Mouse (Mus musculus) E14TG2a.4 (cell line): Measurements from ENCODE around the gene Bace1.

Source experiments
- CTCF ChIP-seq: conservative IDR thresholded peaks from 2 replicates; pipeline ENCODE4 v1.5.1; 2014; ENCODE audit warnings: low read length
- NANOG ChIP-seq: IDR thresholded peaks from 2 replicates; pipeline ENCODE4 v1.6.1; 2014; ENCODE audit warnings: borderline replicate concordance, low read length, mixed read lengths
- POU5F1 ChIP-seq: IDR thresholded peaks from 2 replicates; pipeline ENCODE4 v1.6.1; 2014; ENCODE audit warnings: low read length, borderline replicate concordance

DNA sequence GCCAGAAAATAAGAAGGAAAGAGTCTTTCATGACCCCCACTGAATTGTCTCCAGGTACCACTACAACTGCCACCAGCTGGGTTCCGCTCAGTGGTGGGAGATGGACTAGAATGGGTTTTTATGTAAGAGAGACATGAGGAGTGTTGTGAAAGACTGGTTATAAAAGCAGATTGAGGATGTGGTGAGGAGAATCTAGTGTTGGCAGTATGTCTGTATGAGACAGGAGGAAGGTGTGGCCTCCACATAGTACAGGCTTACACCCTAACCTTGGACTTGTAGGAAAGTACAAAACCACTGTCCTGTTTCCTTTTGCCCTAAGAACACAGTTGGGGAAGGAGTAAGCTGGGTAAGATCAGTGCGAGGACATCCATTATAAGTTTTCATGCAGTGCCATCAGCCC, 15.3 kb downstream of the Bace1 start:
- TF ChIP-seq NANOG: no peak
- TF ChIP-seq CTCF: no peak
- TF ChIP-seq POU5F1: no peak
